Mouse (Mus musculus) G1E (cell line): ENCODE data around the gene Magi2. TPM values are rescaled to one million over a fixed set of nuclear protein-coding genes. Genes with fewer than 3 reads are reported as not detected.

Source experiments
- ATAC-seq: 2 replicates; pipeline ENCODE4 v1.8.0; 2016; ENCODE audit warnings: mild to moderate bottlenecking; ENCODE audit not compliant: insufficient number of reproducible peaks, poor library complexity, low FRiP score, severe bottlenecking; ENCODE audit errors: extremely low read depth
- DNase-seq: peaks from one replicate; pipeline ENCODE4 v3.0.0; 2012; ENCODE audit warnings: low spot score
- H3K27me3 ChIP-seq: 2 replicates; pipeline ENCODE4 v1.6.1; 2012; ENCODE audit warnings: mild to moderate bottlenecking, low read length, inconsistent platforms; ENCODE audit not compliant: insufficient read depth
- H3K36me3 ChIP-seq: replicated peaks from 2 replicates; pipeline ENCODE3; 2012; ENCODE audit warnings: mild to moderate bottlenecking, inconsistent platforms
- H3K4me1 ChIP-seq: 2 replicates; pipeline ENCODE4 v1.6.1; 2012; ENCODE audit warnings: low read depth, low read length, inconsistent platforms, mixed read lengths; ENCODE audit not compliant: insufficient read depth
- H3K4me3 ChIP-seq: 2 replicates; pipeline ENCODE4 v1.5.1; 2012; ENCODE audit warnings: low read depth, mild to moderate bottlenecking, inconsistent platforms, low read length, moderate library complexity, mixed read lengths
- H3K9me3 ChIP-seq: replicated peaks from 2 replicates; pipeline ENCODE4 v1.6.1; 2012; ENCODE audit warnings: inconsistent platforms
- CTCF ChIP-seq: IDR thresholded peaks from 2 replicates; pipeline ENCODE4 v1.5.1; 2012; ENCODE audit warnings: low read depth, low read length, inconsistent platforms, mixed read lengths
- GATA1 ChIP-seq: IDR thresholded peaks from 2 replicates; pipeline ENCODE4 v1.6.1; 2012; ENCODE audit warnings: borderline replicate concordance, low read length, inconsistent platforms, mixed read lengths
- GATA2 ChIP-seq: IDR thresholded peaks from 2 replicates; pipeline ENCODE4 v1.6.1; 2012; ENCODE audit warnings: low read depth, low read length, inconsistent platforms, borderline replicate concordance
- POLR2AphosphoS5 ChIP-seq: IDR thresholded peaks from 2 replicates; pipeline ENCODE4 v1.6.1; 2012; ENCODE audit warnings: low read depth, low read length, inconsistent platforms; ENCODE audit not compliant: insufficient replicate concordance
- TAL1 ChIP-seq: conservative IDR thresholded peaks from 2 replicates; pipeline ENCODE4 v1.6.1; 2012; ENCODE audit warnings: low read depth, low read length, inconsistent platforms, mixed read lengths
- polyA plus RNA-seq: library from polyadenylated mRNA; stranded (reverse); fragments of >175 nt; gene quantifications from 2 replicates; pipeline ENCODE4 v1.2.3, GENCODE M21; 2012
- total RNA-seq, 2 experiments: library from RNA; stranded (forward) in 1 of 2; stranded (reverse) in 1 of 2; fragments of 200-1000 nt in 1 of 2; fragments of >200 nt in 1 of 2; fragmentation: Nextera tagmentation in 1 of 2; gene quantifications; 2 replicates each; pipeline ENCODE4 v1.2.3; 2014 to 2017

Gene Magi2
- total and polyA plus RNA-seq, 3 experiments: 0.69 to 1.3 (median 1.1) TPM

DNA sequence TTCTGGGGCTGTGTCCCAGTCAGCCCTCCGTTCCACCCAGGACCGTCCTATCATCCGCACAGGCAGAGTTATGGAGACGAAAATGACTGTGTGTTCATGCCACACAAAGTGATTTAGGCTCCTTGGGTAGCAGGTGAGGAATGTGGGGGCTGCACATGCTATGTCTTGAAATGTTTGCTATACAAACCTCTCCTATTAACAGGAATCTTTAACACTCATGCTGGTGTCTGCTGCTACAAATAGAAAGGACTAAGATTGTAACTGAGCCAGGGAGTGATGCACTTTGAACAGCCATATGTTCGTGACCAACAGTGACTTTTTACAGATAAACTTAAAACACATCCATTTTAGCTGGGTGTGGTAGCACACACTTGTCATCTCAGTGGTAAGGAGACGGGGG, 772.6 kb downstream of the Magi2 start:
- TF ChIP-seq TAL1: no peak
- TF ChIP-seq GATA2: no peak
- no peak for TF ChIP-seq CTCF
- no peak for TF ChIP-seq POLR2AphosphoS5
- TF ChIP-seq GATA1: no peak
- H3K4me3 ChIP-seq: no peak overlapping the region
- DNase-seq (no peak), ATAC-seq (no peak)
- no peaks in the 10 kb centered on the region for H3K27me3 ChIP-seq
- no peaks in the 10 kb centered on the region for H3K9me3 ChIP-seq
- no peaks in the 10 kb centered on the region for H3K36me3 ChIP-seq
- no peaks in the 10 kb centered on the region for H3K4me1 ChIP-seq

DNA sequence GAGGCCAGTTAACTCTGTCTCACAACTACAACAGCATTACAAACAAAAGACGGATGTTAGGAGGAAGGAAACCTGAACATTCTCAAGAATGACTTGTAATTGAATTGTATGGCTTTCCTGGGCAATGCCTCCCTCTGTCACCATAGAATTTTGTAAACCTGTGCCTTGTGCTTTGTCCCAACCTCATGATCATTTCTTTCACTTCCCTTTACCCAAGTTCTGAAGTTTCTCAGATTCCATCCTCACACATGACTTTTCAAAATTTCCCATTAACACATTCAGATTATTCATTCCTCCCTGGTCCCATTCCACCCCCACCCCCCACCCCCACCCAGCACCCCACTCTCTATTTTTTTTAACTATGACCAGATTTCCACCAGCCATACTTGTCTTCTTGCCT, 773.1 kb downstream of the Magi2 start:
- no peaks in the 10 kb centered on the region for H3K27me3 ChIP-seq
- ATAC-seq (no peak), DNase-seq (no peak)
- no peaks in the 10 kb centered on the region for H3K4me1 ChIP-seq
- H3K9me3 ChIP-seq: no peaks in the 10 kb centered on the region
- no peak for TF ChIP-seq POLR2AphosphoS5
- TF ChIP-seq TAL1: no peak
- TF ChIP-seq CTCF: no peak
- TF ChIP-seq GATA2: no peak
- TF ChIP-seq GATA1: no peak
- no peaks in the 10 kb centered on the region for H3K36me3 ChIP-seq
- H3K4me3 ChIP-seq: no peak overlapping the region

DNA sequence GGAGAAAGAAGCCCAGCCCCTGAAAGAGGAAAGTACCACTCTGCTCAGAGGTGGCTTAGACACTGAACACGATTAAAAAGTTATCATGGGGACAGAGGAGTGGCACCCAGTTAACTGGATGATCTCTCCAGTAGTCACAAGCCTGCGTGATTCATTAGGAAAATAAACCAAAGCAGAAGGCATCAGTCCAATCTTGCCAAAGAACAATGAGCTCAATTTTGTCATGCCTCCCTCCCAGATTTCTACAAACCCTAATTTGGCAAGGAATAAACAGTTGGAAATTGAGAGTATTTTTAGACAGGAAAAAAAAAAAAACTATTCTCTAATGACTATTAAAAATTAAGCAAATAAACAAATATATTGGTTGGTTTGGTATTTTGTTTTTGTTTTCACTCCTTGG, 779.8 kb downstream of the Magi2 start:
- no peaks in the 10 kb centered on the region for H3K9me3 ChIP-seq
- no peak for ATAC-seq
- no peak for TF ChIP-seq CTCF
- TF ChIP-seq TAL1: no peak
- no peak for TF ChIP-seq GATA1
- no peak for TF ChIP-seq GATA2
- TF ChIP-seq POLR2AphosphoS5: no peak
- no peaks in the 10 kb centered on the region for H3K36me3 ChIP-seq
- no peak overlapping the region for H3K4me3 ChIP-seq
- no peaks in the 10 kb centered on the region for H3K4me1 ChIP-seq
- H3K27me3 ChIP-seq: no peaks in the 10 kb centered on the region
- DNase-seq: no peak

GRCm38 (mm10) chr5:20007246-20007645, 780.4 kb downstream of the Magi2 start:
- no peaks in the 10 kb centered on the region for H3K4me1 ChIP-seq
- no peaks in the 10 kb centered on the region for H3K27me3 ChIP-seq
- no peak for DNase-seq
- no peak overlapping the region for H3K4me3 ChIP-seq
- no peak for ATAC-seq
- TF ChIP-seq GATA1 (no peak), POLR2AphosphoS5 (no peak), TAL1 (no peak)
- H3K9me3 ChIP-seq: no peaks in the 10 kb centered on the region
- H3K36me3 ChIP-seq: no peaks in the 10 kb centered on the region

GRCm38 (mm10) chr5:20010210-20010609, 783.4 kb downstream of the Magi2 start:
- ATAC-seq (no peak), DNase-seq (no peak)
- H3K36me3 ChIP-seq: no peaks in the 10 kb centered on the region
- TF ChIP-seq GATA2 (no peak), GATA1 (no peak), TAL1 (no peak), POLR2AphosphoS5 (no peak), CTCF (no peak)
- H3K9me3 ChIP-seq: no peaks in the 10 kb centered on the region
- H3K4me1 ChIP-seq: no peaks in the 10 kb centered on the region
- no peak overlapping the region for H3K4me3 ChIP-seq
- H3K27me3 ChIP-seq: no peaks in the 10 kb centered on the region

DNA sequence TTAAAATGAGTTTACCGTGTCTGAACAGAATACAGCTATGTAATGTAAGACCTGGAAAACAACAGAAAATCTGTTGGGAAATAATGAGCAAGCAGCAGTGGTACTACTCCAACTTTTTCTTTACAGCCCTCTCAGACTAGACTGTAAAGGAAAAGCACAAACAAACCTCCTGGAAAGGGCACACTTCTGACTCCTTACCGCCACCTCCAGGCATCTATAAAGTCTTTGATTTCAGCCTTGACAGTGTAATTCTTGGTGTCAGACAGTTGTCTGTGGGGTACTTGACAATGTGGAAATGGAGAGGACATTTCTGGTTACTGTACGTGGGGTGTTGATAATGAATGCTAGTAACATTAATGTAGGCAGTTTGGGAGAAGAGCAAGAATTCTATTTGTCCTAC, 791.2 kb downstream of the Magi2 start:
- ATAC-seq (no peak), DNase-seq (no peak)
- TF ChIP-seq GATA2 (no peak), TAL1 (no peak), POLR2AphosphoS5 (no peak), GATA1 (no peak), CTCF (no peak)
- Histone ChIP-seq H3K9me3 (no peaks in the 10 kb centered on the region), H3K4me1 (no peaks in the 10 kb centered on the region), H3K4me3 (no peak overlapping the region), H3K36me3 (no peaks in the 10 kb centered on the region), H3K27me3 (no peaks in the 10 kb centered on the region)

DNA sequence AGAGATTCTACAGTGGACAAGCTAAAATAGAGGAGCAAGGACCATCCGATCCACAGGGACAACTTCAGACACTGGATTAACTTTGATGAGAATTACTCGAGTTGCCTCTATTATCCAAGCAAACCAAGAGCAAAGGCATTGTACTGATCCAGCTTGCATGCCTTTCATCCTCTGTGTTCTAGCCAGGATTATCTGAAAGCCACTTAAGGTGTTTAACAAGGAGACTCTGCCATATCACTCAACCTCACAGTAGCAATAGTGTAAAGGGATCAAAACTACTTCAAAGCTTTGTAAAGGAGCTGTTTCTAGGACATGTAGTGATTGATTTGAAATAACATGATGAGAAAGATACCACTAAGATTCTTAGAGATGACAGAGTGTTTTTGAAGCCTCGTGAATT, 819.8 kb downstream of the Magi2 start:
- DNase-seq: no peak
- no peaks in the 10 kb centered on the region for H3K4me1 ChIP-seq
- TF ChIP-seq GATA1 (no peak), POLR2AphosphoS5 (no peak), CTCF (no peak), GATA2 (no peak), TAL1 (no peak)
- H3K27me3 ChIP-seq: no peaks in the 10 kb centered on the region
- H3K4me3 ChIP-seq: no peak overlapping the region
- no peak for ATAC-seq
- H3K9me3 ChIP-seq: no peaks in the 10 kb centered on the region
- no peaks in the 10 kb centered on the region for H3K36me3 ChIP-seq
